9 mouse cellular contexts compared by ENCODE assay signal in the genomic region with DNA sequence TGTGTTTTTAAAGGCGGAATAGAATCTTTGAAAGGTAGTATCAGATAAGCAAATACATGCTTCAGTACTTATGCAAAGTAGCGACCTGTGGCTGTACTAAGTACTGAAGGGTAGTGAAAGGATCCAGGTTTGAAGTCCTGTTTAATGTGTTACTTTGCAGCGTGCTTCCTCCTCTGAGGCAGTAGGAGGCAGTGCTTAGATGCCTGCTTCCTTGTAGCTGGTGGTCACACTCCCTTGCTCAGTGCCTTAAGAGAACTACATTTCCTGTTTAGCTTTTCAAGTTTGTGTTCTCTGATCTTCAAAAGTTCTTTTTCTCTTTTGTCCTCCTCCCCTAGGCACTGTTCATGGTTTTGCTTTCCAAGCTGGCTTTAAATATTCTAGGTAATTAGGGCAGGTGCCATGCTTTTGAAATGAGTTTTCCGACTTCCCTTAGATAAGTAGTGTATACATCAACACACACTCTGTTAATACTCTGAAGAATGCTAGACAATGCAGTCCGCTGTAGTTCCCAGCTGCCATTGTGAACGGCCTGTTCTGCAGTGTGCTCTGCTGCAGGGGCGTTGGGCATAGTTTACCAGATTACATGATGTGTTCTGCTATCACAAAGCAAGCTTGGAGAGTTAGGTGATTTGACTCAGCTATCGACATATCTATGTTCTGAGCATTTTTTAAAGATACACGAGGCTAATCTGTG. TPM values are rescaled to one million over a fixed set of nuclear protein-coding genes. Genes with fewer than 3 reads are reported as not detected.
A peak's percentile ranks its signal among the peaks of the same experiment; 100 is the strongest.
DNase-seq lines count a peak whose midpoint lies in the region; ATAC-seq lines count a peak whose summit lies in the region.
"Had no signal": no experiment of that assay in that cellular context is flagged by ENCODE, and none has a peak within 500 bp of the region (broad histone marks: within the 10 kb centered on the region; RNA-seq: fewer than 3 reads in every experiment).

No protein-coding gene starts in this region.

- no peak for DNase-seq in frontal cortex, postnatal 36 days (ENCODE audit: low spot score in 2 of 2)
- DNase-seq in A20 (ENCODE audit: low read depth, low spot score) = peak; percentile 54
- no peak for DNase-seq in right cerebral cortex, postnatal 4 days
- DNase-seq in frontal cortex, postnatal 25 days (ENCODE audit: low spot score in 2 of 2) = no peak
- DNase-seq in cerebellum, adult 9-10 months = no peak
- DNase-seq: cerebellum, adult 8-10 months had no signal

- ATAC-seq in frontal cortex, adult (ENCODE audit: low TSS enrichment) = peak; percentile 36; the same call in 1 of the 2 replicates
- ATAC-seq in common myeloid progenitor, adult 5-6 weeks (replicated peaks; ENCODE audit: low read depth, poor library complexity, severe bottlenecking) = peak; percentile 87
- ATAC-seq in megakaryocyte-erythroid progenitor cell, adult 5-6 weeks (replicated peaks; ENCODE audit: low FRiP score, low TSS enrichment, poor library complexity, severe bottlenecking) = peak; percentile 79

RNA-seq across cellular contexts. Expression of a gene that starts 10.4 kb away (rescaled TPM):
- 34.6 and 43.6 TPM in 2 replicates for total RNA-seq in common myeloid progenitor, adult 5-6 weeks (2017)
- total RNA-seq in megakaryocyte-erythroid progenitor cell, adult 5-6 weeks (2014; fragmentation: Nextera tagmentation) = 37.3 and 42.1 TPM in 2 replicates
- 62.6 and 67.4 TPM in 2 replicates for total RNA-seq in megakaryocyte-erythroid progenitor cell, adult 5-6 weeks (2017)

RNA-seq across cellular contexts. Expression of a gene that starts 19.1 kb away (rescaled TPM):
- 129 and 140 TPM in 2 replicates for total RNA-seq in common myeloid progenitor, adult 5-6 weeks (2017)
- 74.1 and 104 TPM in 2 replicates for total RNA-seq in megakaryocyte-erythroid progenitor cell, adult 5-6 weeks (2014; fragmentation: Nextera tagmentation)
- 176 and 177 TPM in 2 replicates for total RNA-seq in megakaryocyte-erythroid progenitor cell, adult 5-6 weeks (2017)

RNA-seq across cellular contexts. Expression of a gene that starts 33.2 kb away (rescaled TPM):
- 73.0 and 81.1 TPM in 2 replicates for total RNA-seq in common myeloid progenitor, adult 5-6 weeks (2017)
- 46.4 and 67.7 TPM in 2 replicates for total RNA-seq in megakaryocyte-erythroid progenitor cell, adult 5-6 weeks (2014; fragmentation: Nextera tagmentation)
- 71.9 and 84.0 TPM in 2 replicates for total RNA-seq in megakaryocyte-erythroid progenitor cell, adult 5-6 weeks (2017)

Comparison
In these comparisons a context has a peak if more than half of its experiments do, and no peak if none do; other contexts are left out.
1. ATAC-seq: peak in every context shown above with its lines; median percentile 87 in common myeloid progenitor, adult 5-6 weeks; 79 in megakaryocyte-erythroid progenitor cell, adult 5-6 weeks; 36 in frontal cortex, adult.